Mouse (Mus musculus) left cerebral cortex, postnatal 14 days (tissue): ENCODE results near the gene Ypel2. TPM values are rescaled to one million over a fixed set of nuclear protein-coding genes. Genes with fewer than 3 reads are reported as not detected.
"Not testable (repeated sequence)": the region's sequence is repeated elsewhere in the genome, so short reads cannot be mapped to it uniquely, and the experiment has no call there.

Source experiments
- DNase-seq, 2 experiments: peaks; one replicate each; pipeline ENCODE4 v3.0.0; 2021 to 2022; ENCODE audit warnings: low spot score in 2 of 2, mixed read lengths in 1 of 2
- intact Hi-C: fragments of 180-260 bp; cut with DNase I; formaldehyde crosslinking; loops from one replicate; pipeline ENCODE4 v1.15.1; 2025
- long read RNA-seq, 2 experiments: library from polyadenylated mRNA; stranded (forward); transcript quantifications; one replicate each; pipeline ENCODE4 v2.0.0; 2021
- total RNA-seq, 2 experiments: library from RNA; stranded (reverse); gene quantifications; 2 replicates each; pipeline ENCODE4 v1.2.3; 2021

The Ypel2 gene
- 10 to 100 TPM; 37.9 to 41.1 TPM for total RNA-seq
- long read RNA-seq, experiment 1, full-length matches to known transcripts, result 6 of 13 reads
- long read RNA-seq, experiment 1, partial matches to known transcripts, result 0 of 13 reads
- long read RNA-seq, experiment 1, other reads (novel, unspliced or antisense), result 7 of 13 reads
- long read RNA-seq, experiment 2, full-length matches to known transcripts, result 8 of 25 reads
- long read RNA-seq, experiment 2, partial matches to known transcripts, result 0 of 25 reads
- long read RNA-seq, experiment 2, other reads (novel, unspliced or antisense), result 17 of 25 reads

- intact Hi-C loops, result loop anchor here (5.0 to 10.0 kb wide), 3 partner anchors 36 to 99 kb away; no protein-coding TSS in a partner anchor
- peak; percentile 98 to 99 for DNase-seq
These were observed at the start of gene Ypel2 for GRCm38 (mm10) chr11:86993041-86994037. Gene Ypel2, minus strand, starts transcription at chr11:86993707.

DNA sequence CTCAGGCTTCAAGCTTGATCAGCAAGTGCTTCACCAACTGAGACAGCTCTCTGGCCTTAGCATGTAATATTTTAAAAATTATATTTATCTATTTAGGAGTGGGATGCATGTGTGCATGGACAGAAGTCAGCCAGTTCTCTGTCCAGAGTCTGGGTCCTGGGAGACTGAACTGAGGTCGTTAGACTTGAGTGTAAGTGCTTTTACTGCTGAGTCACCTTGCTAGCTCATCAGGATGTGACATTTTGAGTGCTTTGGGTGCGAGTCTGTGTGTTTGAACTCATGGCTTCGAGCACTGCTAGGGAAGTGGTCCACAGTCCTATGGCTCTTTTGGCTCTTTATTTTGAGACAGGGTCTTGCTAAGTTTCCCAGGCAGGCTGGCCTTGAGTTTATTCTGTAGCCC is 49.5 kb upstream of the Ypel2 start:
- intact Hi-C loops, result no loop called here
- no peak for DNase-seq

DNA sequence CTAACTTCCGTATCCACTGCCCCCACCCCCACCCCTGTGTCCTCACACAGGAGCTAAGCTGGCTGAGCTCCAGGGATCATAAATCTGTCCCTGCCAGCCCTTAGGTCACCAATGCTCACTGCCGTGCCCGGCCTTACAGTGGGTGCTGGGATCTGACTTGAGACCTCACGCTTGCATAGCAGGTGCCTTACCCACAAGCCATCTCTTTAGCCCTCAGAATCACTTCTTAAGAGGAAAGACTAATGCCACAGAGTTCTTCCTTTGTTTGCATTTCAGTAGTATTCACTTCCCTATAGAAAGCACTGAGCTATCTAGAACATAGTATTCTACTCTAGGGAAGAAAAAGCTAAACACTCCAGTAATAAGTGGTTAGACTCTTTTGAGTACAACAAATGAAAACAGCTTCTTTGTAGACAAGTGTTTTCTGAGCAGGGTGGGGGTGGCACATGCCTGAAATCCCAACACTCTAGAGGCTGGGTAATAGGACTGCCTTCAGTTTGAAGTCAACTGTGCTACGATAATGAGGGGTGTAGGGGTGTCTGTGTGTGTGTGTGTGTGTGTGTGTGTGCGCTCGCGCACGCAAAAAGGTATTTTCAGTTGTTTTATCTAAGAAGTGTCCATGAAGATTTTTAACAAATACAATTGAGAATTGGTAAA is 45.9 kb upstream of the Ypel2 start:
- intact Hi-C loops, result no loop called here
- no peak for DNase-seq

- intact Hi-C loops, result no loop called here
- DNase-seq, result no peak
These were observed 42.7 kb upstream of the Ypel2 start for GRCm38 (mm10) chr11:87036180-87036579.

GRCm38 (mm10) chr11:87028212-87028611 is 34.7 kb upstream of the Ypel2 start:
- intact Hi-C loops, result no loop called here
- DNase-seq, result no peak

DNA sequence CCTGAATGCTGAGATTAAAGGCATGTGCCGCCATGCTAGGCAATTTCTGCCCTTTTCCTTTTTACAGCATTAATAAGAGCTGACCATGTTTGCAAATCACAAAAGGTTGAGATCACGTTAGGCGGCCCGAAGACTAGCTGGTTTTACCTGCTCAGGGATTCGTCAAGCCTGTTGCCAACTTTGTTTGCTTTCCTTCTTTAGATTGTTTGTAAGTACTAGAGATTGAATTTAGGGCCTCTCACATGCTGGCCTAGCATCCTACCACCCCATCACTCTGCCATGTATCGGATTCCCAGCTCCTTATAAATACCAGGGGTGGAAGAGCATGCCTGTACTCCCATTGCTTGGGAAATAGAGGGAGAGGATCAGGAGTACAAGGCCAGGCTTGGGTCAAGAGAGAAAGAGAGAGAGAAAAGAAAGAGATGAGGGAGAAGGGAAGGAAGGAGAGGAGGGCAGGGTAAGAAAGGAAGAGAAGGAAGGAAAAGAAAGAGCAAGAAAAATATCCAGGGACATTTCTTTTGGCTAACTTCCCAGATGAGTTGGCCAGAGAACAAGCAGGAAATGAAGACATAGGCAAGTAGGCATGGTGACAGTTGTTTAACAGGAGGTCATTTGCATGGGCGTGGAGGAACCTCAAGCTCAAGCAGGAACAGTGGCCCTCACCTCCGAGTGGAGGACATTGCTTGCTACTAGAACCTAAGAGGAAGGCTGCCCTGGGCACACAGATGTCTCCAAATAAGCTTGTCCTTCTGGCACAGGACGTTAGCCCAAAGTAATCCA is 32.8 kb upstream of the Ypel2 start:
- no peak for DNase-seq
- intact Hi-C loops, result no loop called here

- DNase-seq, result no peak
- intact Hi-C loops, result no loop called here
These were observed 31.8 kb upstream of the Ypel2 start for GRCm38 (mm10) chr11:87025351-87025750.

DNA sequence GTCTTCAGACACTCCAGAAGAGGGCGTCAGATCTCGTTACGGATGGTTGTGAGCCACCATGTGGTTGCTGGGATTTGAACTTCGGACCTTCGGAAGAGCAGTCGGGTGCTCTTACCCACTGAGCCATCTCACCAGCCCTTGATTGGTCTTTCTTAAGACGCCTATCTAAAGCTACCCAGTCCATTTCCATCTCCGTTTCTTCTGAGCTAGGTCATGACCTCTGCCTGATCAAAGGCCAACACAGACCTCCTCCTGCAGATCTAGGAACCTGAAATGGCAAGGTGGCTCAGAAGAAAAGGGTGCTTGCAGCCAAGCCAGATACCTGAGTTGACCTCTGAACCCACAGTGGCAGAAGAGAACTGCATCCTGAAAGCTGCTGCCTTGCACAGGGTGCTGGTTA is 29.7 kb upstream of the Ypel2 start:
- intact Hi-C loops, result not testable (repeated sequence)

DNA sequence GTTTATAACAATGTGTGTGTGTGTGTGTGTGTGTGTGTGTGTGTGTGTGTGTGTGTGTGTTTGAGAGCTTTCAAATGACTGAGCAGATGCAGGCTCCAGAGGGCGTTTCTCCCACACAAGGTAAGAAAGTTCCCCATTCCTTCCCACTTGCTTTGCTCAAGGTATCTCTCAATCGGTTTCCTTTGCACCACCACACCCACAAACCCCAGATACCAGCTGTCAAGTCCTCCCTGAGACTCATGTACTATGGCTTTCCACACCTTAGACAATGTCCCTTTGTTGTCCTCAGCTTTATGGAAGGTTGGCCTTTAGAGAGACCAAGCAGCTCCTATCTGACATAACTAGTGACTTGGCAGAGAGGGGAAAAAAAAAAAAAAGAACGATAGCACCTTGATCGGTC is 29.3 kb upstream of the Ypel2 start:
- intact Hi-C loops, result no loop called here
- DNase-seq, result no peak

More for the DNA sequence above, 29.7 kb upstream of the Ypel2 start:
- DNase-seq, result not testable (repeated sequence)

DNA sequence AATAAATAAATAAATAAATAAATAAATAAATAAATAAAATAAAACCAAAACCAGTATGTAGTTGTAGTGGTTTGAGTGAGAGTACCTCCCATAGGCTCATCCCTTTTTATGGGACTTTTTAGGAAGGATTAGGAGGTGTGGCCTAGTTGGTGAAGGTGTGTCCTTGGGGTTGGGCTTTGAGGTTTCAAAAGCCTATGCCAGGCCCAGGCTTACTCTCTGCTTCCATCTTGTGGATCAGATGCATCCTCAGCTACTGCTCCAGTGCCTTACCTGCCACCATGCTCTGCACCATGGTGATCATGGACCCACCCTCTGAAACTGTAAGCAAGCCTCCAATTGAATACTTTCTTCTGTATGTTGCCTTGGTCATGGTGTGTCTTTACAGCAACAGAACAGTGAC is 28.0 kb upstream of the Ypel2 start:
- intact Hi-C loops, result no loop called here
- no peak for DNase-seq

DNA sequence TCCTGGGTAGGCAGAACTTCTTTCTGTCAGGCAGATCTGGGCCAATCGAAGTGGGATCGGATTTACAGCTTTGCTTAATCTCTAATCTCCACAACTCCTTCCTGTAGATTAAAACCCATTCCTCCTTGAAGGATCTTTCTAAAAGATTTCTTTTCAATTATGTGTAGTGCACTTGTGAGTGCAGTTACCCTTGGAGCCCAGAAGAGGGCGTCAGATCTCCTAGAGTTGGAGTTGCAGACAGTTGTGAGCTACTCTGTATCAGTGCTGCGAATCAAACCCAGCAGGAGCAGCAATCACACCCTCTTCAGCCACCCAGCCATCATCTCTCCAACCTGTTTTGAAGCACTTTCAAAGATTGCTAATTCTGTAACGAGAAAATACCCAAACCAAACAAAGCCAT is 26.9 kb upstream of the Ypel2 start:
- DNase-seq, result no peak
- intact Hi-C loops, result no loop called here

DNA sequence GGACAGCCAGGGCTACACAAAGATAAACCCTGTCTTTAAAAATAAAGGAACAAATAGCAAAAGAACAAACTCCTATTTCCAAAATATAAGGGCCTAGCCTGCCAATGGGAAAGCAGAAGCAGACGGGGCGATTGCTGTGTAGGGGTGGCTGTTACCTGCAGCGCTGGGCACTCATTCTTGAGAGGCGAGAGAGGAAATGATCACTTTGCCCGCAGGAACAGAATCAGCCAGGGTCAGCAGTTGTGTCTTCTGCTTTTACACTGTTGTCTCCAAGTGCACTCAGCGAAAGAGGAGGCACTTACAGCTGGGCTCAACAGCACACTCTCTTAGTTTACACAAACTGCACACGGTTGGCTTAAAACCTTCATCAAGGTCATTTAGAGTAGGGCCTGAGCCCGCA is 25.9 kb upstream of the Ypel2 start:
- no peak for DNase-seq
- intact Hi-C loops, result loop anchor here (10.0 kb wide), 1 partner anchor 465 kb away; no protein-coding TSS in a partner anchor

GRCm38 (mm10) chr11:87018081-87018480 is 24.6 kb upstream of the Ypel2 start:
- intact Hi-C loops, result loop anchor here (10.0 kb wide), 1 partner anchor 463 kb away; no protein-coding TSS in a partner anchor
- DNase-seq, result no peak

DNA sequence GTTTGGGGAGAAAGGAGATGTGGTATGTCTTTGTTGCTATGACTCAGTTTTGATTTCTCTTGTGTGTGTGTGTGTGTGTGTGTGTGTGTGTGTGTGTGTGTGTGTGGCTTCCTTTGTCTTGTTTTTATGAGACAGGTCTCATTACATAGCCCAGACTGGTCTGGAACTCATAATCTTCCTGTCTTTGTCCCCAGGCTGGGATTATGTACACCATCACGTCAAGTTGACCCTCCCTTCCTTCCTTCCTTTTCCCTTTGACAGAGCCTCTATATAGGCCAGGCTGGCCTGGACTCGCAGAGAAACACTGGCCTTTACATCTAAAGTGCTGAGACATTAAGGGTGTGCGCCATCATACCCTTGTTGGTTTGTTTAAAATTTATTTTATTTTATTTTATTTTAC is 22.2 kb upstream of the Ypel2 start:
- intact Hi-C loops, result loop anchor here (10.0 kb wide), 1 partner anchor 461 kb away; no protein-coding TSS in a partner anchor

GRCm38 (mm10) chr11:87010476-87010875 is 17.0 kb upstream of the Ypel2 start:
- DNase-seq, result peak; percentile 73 to 74
- intact Hi-C loops, result loop anchor here (10.0 kb wide), 1 partner anchor 456 kb away; no protein-coding TSS in a partner anchor

More for the DNA sequence above, 22.2 kb upstream of the Ypel2 start:
- no peak for DNase-seq

DNA sequence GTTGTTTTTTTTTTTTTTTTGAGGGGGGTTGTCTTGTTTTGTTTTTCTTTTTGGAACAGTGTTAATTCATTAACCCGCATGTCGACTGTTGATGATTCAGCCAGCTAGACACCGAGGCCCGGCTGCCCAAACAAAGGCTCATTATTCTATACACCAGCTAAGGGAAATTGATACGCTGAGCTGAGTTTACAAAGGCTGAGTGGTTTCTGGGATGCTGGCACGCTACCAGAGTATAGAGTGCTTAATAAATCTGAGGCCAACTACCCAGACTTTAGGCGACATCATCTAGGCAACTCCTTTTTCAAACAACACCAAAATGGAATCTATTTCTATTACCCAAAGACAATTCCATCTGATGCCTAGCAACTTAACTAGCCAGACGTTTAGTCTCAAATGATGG is 13.9 kb upstream of the Ypel2 start:
- intact Hi-C loops, result no loop called here
- no peak for DNase-seq

GRCm38 (mm10) chr11:87004960-87005755 is 11.7 kb upstream of the Ypel2 start:
- no peak for DNase-seq
- intact Hi-C loops, result no loop called here
